In genomic region chr3:132345856-132346255, GRCm38 (mm10) we compare ENCODE assay signal across 17 mouse cellular contexts.
DNase-seq lines count a peak whose midpoint lies in the region; ATAC-seq lines count a peak whose summit lies in the region.
"Had no signal": no experiment of that assay in that cellular context is flagged by ENCODE, and none has a peak within 500 bp of the region (broad histone marks: within the 10 kb centered on the region; RNA-seq: fewer than 3 reads in every experiment).

No protein-coding gene starts in this region.

- H3K27me3 ChIP-seq in embryonic facial prominence, embryonic 14.5 days (replicated peaks; ENCODE audit: control insufficient read depth, insufficient read depth, low read length) = no peaks in the 10 kb centered on the region
- H3K27me3 ChIP-seq in embryonic facial prominence, embryonic 10.5 days (replicated peaks; ENCODE audit: low read depth, poor library complexity, severe bottlenecking) = no peaks in the 10 kb centered on the region
- H3K27me3 ChIP-seq: embryonic facial prominence, embryonic 13.5 days; forebrain, embryonic 13.5 days; forebrain, embryonic 15.5 days; Patski had no signal

- no peak overlapping the region for H3K27ac ChIP-seq in embryonic facial prominence, embryonic 14.5 days (replicated peaks; ENCODE audit: low read depth, low read length)
- no peak overlapping the region for H3K27ac ChIP-seq in embryonic facial prominence, embryonic 10.5 days (replicated peaks)
- H3K27ac ChIP-seq: embryonic facial prominence, embryonic 13.5 days; forebrain, embryonic 13.5 days; forebrain, embryonic 15.5 days had no signal

- WGBS in embryonic facial prominence, embryonic 14.5 days = 48% methylated on average over 1 of the region's 1 CpGs
- 77% methylated on average over 1 of the region's 1 CpGs for WGBS in embryonic facial prominence, embryonic 10.5 days

- H3K4me2 ChIP-seq in embryonic facial prominence, embryonic 14.5 days (ENCODE audit: low read depth, low read length) = no peak overlapping the region
- H3K4me2 ChIP-seq: embryonic facial prominence, embryonic 13.5 days; forebrain, embryonic 13.5 days; forebrain, embryonic 15.5 days had no signal

- no peak overlapping the region for H3K4me3 ChIP-seq in embryonic facial prominence, embryonic 14.5 days (ENCODE audit: low read depth, low read length)
- H3K4me3 ChIP-seq in embryonic facial prominence, embryonic 10.5 days = no peak overlapping the region
- H3K4me3 ChIP-seq: embryonic facial prominence, embryonic 13.5 days; forebrain, embryonic 13.5 days; forebrain, embryonic 15.5 days had no signal

- no peaks in the 10 kb centered on the region for H3K9me3 ChIP-seq in embryonic facial prominence, embryonic 14.5 days (ENCODE audit: control insufficient read depth, low read length)
- H3K9me3 ChIP-seq in embryonic facial prominence, embryonic 10.5 days = no peaks in the 10 kb centered on the region
- H3K9me3 ChIP-seq: embryonic facial prominence, embryonic 13.5 days; forebrain, embryonic 13.5 days; forebrain, embryonic 15.5 days had no signal

- H3K4me1 ChIP-seq in embryonic facial prominence, embryonic 14.5 days (ENCODE audit: control insufficient read depth, insufficient read depth, low read length) = peaks cover 8% of the 10 kb centered on the region; the same call in 1 of the 2 replicates
- H3K4me1 ChIP-seq in embryonic facial prominence, embryonic 10.5 days = no peaks in the 10 kb centered on the region
- H3K4me1 ChIP-seq: forebrain, embryonic 13.5 days; forebrain, embryonic 15.5 days had no signal

- DNase-seq in embryonic facial prominence, embryonic 14.5 days (ENCODE audit: low spot score) = peak; percentile 50
- no peak for DNase-seq in embryonic facial prominence, embryonic 10.5 days (ENCODE audit: low spot score)
- DNase-seq in 3T3-L1 (ENCODE audit: low read depth, low spot score) = peak; percentile 52
- DNase-seq in brain, adult 2 months (ENCODE audit: low read depth, low spot score) = peak; percentile 2
- no peak for DNase-seq in retina, embryonic 14.5 days (ENCODE audit: low spot score)
- DNase-seq: adrenal gland, adult 8-10 months; adrenal gland, postnatal 14 days; cerebellum, adult 11-12 months; cerebellum, adult 9-10 months; cerebellum, postnatal 10 days; cerebellum, postnatal 25 days; forebrain, postnatal 0 days had no signal

- ATAC-seq in embryonic facial prominence, embryonic 14.5 days (ENCODE audit: low read depth) = no peak
- ATAC-seq: activated CD4-positive, CD25-positive, alpha-beta regulatory T cell, adult 4 months; forebrain, embryonic 13.5 days; forebrain, embryonic 15.5 days; forebrain, postnatal 0 days; Patski had no signal

- H3K9ac ChIP-seq in embryonic facial prominence, embryonic 14.5 days (ENCODE audit: low read depth, low read length) = no peak overlapping the region
- H3K9ac ChIP-seq: embryonic facial prominence, embryonic 13.5 days; forebrain, embryonic 13.5 days; forebrain, embryonic 15.5 days; forebrain, postnatal 0 days had no signal

- no peaks in the 10 kb centered on the region for H3K36me3 ChIP-seq in embryonic facial prominence, embryonic 14.5 days (ENCODE audit: control insufficient read depth, insufficient read depth, low read length)
- H3K36me3 ChIP-seq in embryonic facial prominence, embryonic 10.5 days (replicated peaks) = no peaks in the 10 kb centered on the region
- H3K36me3 ChIP-seq: embryonic facial prominence, embryonic 13.5 days; forebrain, embryonic 15.5 days had no signal

Comparison
In these comparisons a context has a peak if more than half of its experiments do, and no peak if none do; other contexts are left out.
1. DNase-seq: peak in embryonic facial prominence, embryonic 14.5 days (single experiment), 3T3-L1 (single experiment) and brain, adult 2 months (single experiment); none in embryonic facial prominence, embryonic 10.5 days (single experiment) and retina, embryonic 14.5 days (single experiment).